Mouse (Mus musculus): ENCODE results near the gene Supt4a. TPM values are rescaled to one million over a fixed set of nuclear protein-coding genes. Genes with fewer than 3 reads are reported as not detected.

Gene Supt4a
- polyA plus RNA-seq, 1 experiment from 2014 or later, result 191 TPM

DNA sequence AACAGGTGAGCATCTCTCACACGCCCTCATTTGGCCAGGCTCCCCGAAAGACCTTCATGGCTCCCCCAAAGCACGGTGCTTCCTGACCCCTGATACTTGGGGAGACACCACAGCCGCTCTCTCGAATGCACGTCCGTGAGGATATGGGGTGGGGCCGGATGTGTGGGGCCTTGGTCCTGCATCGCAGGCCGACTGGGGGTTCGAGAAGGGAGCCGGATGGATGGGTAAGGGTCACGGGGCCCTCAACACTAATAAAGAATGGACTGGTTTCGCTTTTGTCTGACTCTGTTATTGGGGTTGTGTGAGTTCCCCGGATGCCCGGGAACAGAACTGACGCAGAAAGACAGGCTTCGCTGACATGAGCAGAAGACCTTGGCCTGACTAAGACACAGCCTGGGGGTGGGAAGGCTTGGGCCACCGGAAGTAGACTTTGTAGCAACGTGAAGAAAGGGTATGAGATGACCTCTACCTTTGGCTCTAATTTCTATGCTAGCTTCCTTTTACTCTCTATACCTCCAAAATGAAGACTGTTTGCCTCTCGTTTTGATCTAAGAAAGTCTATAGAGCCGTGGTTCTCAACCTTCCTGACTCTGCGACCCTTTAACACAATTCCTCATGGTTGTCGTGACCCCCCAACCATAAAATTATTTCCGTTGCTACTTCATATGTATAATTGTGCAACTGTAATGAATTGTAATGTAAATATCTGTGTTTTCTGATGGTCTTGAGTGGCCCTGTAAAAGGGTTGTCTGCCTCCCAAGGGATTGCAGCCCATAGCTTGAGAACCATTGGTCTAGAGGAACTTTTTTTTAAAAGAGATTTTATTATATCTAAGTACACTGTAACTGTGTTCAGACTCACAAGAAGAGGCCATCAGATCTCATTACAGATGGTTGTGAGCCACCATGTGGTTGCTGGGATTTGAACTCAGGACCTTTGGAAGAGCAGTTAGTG, 19.9 kb downstream of the Supt4a start:
- DNase-seq (ENCODE audit: low spot score), result no peak
- Histone ChIP-seq H3K4me3 (peak overlapping the region; percentile 13), H3K27ac (no peak overlapping the region), H3K4me1 (peaks cover 17% of the 10 kb centered on the region), H3K27me3 (ENCODE audit: low read depth, poor library complexity, severe bottlenecking) (peaks cover 41% of the 10 kb centered on the region), H3K36me3 (no peaks in the 10 kb centered on the region), H3K9me3 (replicated peaks) (no peaks in the 10 kb centered on the region)
- 90% methylated on average over 25 of the region's 25 CpGs for whole genome bisulfite sequencing

GRCm38 (mm10) chr11:87758161-87758911, 21.0 kb downstream of the Supt4a start:
- DNase-seq (ENCODE audit: low spot score), result no peak
- H3K4me1 ChIP-seq, result peaks cover 23% of the 10 kb centered on the region
- no peak overlapping the region for H3K27ac ChIP-seq
- WGBS, result 83% methylated on average over 7 of the region's 7 CpGs
- H3K9me3 ChIP-seq (replicated peaks), result no peaks in the 10 kb centered on the region
- no peaks in the 10 kb centered on the region for H3K36me3 ChIP-seq
- H3K27me3 ChIP-seq (ENCODE audit: low read depth, poor library complexity, severe bottlenecking), result peaks cover 52% of the 10 kb centered on the region
- no peak overlapping the region for H3K4me3 ChIP-seq

- Histone ChIP-seq H3K4me1 (peaks cover 29% of the 10 kb centered on the region), H3K27me3 (ENCODE audit: low read depth, poor library complexity, severe bottlenecking) (peaks cover 59% of the 10 kb centered on the region), H3K4me3 (no peak overlapping the region), H3K27ac (no peak overlapping the region), H3K36me3 (no peaks in the 10 kb centered on the region), H3K9me3 (replicated peaks) (no peaks in the 10 kb centered on the region)
- 70% methylated on average over 4 of the region's 4 CpGs for WGBS
- DNase-seq (ENCODE audit: low spot score), result no peak
These were observed 21.7 kb downstream of the Supt4a start for GRCm38 (mm10) chr11:87758957-87759608.

GRCm38 (mm10) chr11:87759609-87760005, 22.3 kb downstream of the Supt4a start:
- Histone ChIP-seq H3K4me1 (peaks cover 29% of the 10 kb centered on the region), H3K27ac (no peak overlapping the region), H3K4me3 (no peak overlapping the region), H3K9me3 (replicated peaks) (no peaks in the 10 kb centered on the region), H3K36me3 (no peaks in the 10 kb centered on the region), H3K27me3 (ENCODE audit: low read depth, poor library complexity, severe bottlenecking) (peaks cover 65% of the 10 kb centered on the region)
- no peak for DNase-seq (ENCODE audit: low spot score)
- WGBS, result 9% methylated on average over 3 of the region's 3 CpGs

DNA sequence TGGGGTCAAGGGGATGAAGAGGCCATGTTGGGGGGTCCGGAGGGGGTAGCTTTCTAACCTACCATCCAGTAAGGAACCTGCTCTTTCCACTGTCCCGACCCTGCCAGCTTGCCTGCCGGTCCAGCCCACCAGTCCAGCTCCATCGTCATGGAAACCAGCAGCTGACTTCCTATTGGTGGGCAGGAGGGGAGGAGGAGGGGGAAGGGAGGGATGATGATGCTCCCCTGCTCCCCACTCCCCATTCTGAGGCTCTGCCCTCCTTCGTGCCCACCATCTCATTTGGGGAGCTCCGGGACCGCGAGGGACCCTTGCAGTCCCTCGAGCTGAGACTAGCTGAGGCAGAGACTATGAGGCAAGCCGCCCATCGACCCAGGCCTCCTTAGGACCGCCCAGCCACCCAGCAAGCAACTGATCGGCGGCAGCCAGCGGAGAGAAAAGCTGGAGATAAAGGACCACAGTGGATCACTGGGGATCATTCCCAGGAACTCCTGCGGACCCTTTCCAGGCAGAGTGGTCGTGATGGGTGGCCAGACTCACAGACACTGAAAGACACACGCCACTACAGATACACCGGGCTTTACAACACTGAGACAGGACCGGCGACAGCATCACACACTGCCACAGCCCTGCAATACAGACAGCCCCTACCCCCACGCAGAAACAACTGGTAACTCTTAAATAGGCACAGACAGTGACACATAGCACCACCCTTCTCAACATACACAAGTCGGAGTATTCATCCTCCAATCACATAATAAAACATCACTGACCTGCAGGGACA, 23.1 kb downstream of the Supt4a start, which contains the start of gene Tspoap1:
Gene Tspoap1, plus strand, starts transcription at position 241 of the 781 bp plus-strand sequence.
- H3K4me3 ChIP-seq, result peak within 1 kb of the TSS; percentile 32
- DNase-seq (ENCODE audit: low spot score), result no peak
- peaks cover 74% of the 10 kb centered on the region for H3K27me3 ChIP-seq (ENCODE audit: low read depth, poor library complexity, severe bottlenecking)
- WGBS, result 7% methylated on average over 23 of the region's 23 CpGs
- peaks cover 30% of the 10 kb centered on the region for H3K4me1 ChIP-seq
- H3K36me3 ChIP-seq, result no peaks in the 10 kb centered on the region
- no peaks in the 10 kb centered on the region for H3K9me3 ChIP-seq (replicated peaks)
- no peak within 1 kb of the TSS for H3K27ac ChIP-seq

- no peak for DNase-seq (ENCODE audit: low spot score)
- no peaks in the 10 kb centered on the region for H3K9me3 ChIP-seq (replicated peaks)
- H3K4me1 ChIP-seq, result peaks cover 30% of the 10 kb centered on the region
- WGBS, result 71% methylated on average over 11 of the region's 11 CpGs
- H3K36me3 ChIP-seq, result no peaks in the 10 kb centered on the region
- peaks cover 81% of the 10 kb centered on the region for H3K27me3 ChIP-seq (ENCODE audit: low read depth, poor library complexity, severe bottlenecking)
- H3K27ac ChIP-seq, result no peak overlapping the region
- no peak overlapping the region for H3K4me3 ChIP-seq
These were observed 23.9 kb downstream of the Supt4a start for GRCm38 (mm10) chr11:87761181-87761721.

DNA sequence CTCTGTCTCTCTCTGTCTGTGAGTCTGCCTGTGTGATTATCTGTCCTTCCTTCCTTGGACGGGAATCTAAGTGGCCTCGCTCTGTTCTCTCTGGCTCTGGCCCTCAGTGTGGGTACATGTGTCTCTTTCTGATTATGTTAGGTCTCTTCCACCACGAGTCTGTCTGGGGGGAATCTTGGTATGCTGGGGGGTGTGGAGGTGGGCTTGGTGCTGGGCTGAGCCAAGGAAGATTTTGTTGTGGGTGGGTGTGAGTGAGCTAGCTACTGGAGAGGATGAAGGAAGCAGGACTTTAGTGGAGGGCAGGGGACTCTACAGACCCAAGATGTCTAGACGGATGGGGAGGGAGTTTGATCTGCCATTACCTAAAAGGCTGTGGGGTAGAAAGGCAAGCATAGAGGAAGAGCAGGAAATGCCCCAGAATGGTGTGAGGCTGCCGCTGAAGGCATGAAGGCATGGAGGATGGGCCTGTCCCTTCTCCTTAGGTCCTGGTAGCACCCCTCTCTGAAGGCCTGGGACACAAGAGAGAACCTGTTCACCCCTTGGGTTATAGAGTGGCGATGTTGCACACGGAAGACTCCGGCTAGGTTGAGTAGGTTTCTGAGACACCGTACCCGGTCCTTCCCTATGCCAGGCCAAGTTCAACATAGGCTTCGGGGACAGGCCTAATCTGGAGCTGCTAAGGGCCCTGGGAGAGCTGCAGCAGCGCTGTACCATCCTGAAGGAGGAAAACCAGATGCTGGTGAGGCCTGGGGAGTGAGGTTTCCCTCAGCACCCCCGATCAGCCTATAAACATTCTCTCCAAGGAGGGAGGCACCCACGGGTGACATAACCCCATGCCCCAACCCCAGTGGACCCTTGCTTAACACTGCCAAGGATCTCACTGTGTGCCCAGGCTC, 24.7 kb downstream of the Supt4a start:
- H3K27me3 ChIP-seq (ENCODE audit: low read depth, poor library complexity, severe bottlenecking), result peaks cover 89% of the 10 kb centered on the region
- 74% methylated on average over 14 of the region's 14 CpGs for WGBS

GRCm38 (mm10) chr11:87762702-87763385, 25.5 kb downstream of the Supt4a start:
- 39% methylated on average over 12 of the region's 12 CpGs for WGBS
- peaks cover 30% of the 10 kb centered on the region for H3K4me1 ChIP-seq
- peak overlapping the region; percentile 58; the same call in 1 of the 2 replicates for H3K4me3 ChIP-seq

More for the DNA sequence above, 24.7 kb downstream of the Supt4a start:
- Histone ChIP-seq H3K27ac (no peak overlapping the region), H3K4me1 (peaks cover 30% of the 10 kb centered on the region), H3K36me3 (no peaks in the 10 kb centered on the region), H3K9me3 (replicated peaks) (no peaks in the 10 kb centered on the region), H3K4me3 (no peak overlapping the region)
- DNase-seq (ENCODE audit: low spot score), result no peak

DNA sequence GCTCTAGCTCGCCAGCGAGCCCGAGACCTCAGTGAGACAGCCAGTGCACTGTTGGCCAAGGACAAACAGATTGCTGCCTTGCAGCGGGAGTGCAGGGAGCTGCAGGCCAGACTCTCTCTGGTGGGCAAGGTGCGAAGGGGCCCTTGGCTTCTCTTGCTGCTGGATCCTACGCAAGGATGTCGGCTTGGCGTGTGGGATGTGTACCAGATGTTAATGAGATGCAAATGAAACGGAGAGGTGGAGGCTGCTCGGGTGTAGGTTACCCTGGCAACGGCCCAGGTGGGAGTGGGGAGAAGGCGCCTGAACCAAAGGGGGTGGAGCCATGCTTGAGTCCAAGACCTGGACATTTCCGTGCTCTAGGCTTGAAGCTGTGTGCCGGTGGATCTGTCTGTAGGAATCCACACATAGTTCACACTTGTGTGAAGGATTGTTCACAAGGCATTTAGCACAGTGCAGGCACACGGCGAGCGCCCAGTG, 26.2 kb downstream of the Supt4a start:
- Histone ChIP-seq H3K9me3 (replicated peaks) (no peaks in the 10 kb centered on the region), H3K36me3 (no peaks in the 10 kb centered on the region), H3K4me1 (peaks cover 30% of the 10 kb centered on the region), H3K27ac (peak overlapping the region; percentile 70; the same call in 1 of the 2 replicates), H3K27me3 (ENCODE audit: low read depth, poor library complexity, severe bottlenecking) (peaks cover 97% of the 10 kb centered on the region), H3K4me3 (peak overlapping the region; percentile 58)
- WGBS, result 1% methylated on average over 17 of the region's 17 CpGs
- DNase-seq (ENCODE audit: low spot score), result peak; percentile 64

More at GRCm38 (mm10) chr11:87762702-87763385, 25.5 kb downstream of the Supt4a start:
- Histone ChIP-seq H3K36me3 (no peaks in the 10 kb centered on the region), H3K27ac (no peak overlapping the region), H3K27me3 (ENCODE audit: low read depth, poor library complexity, severe bottlenecking) (peaks cover 97% of the 10 kb centered on the region), H3K9me3 (replicated peaks) (no peaks in the 10 kb centered on the region)
- no peak for DNase-seq (ENCODE audit: low spot score)

GRCm38 (mm10) chr11:87763988-87764876, 26.9 kb downstream of the Supt4a start:
- Histone ChIP-seq H3K4me1 (peaks cover 30% of the 10 kb centered on the region), H3K27ac (peak overlapping the region; percentile 70), H3K36me3 (no peaks in the 10 kb centered on the region), H3K4me3 (peak overlapping the region; percentile 58), H3K9me3 (replicated peaks) (no peaks in the 10 kb centered on the region), H3K27me3 (ENCODE audit: low read depth, poor library complexity, severe bottlenecking) (peaks cover 93% of the 10 kb centered on the region)
- WGBS, result under 1% methylated on average over 65 of the region's 65 CpGs
- DNase-seq (ENCODE audit: low spot score), result peak; percentile 60

All from limb, embryonic 10.5 days (tissue).